Mouse (Mus musculus): ENCODE data around the gene Eid1. TPM values are rescaled to one million over a fixed set of nuclear protein-coding genes. Genes with fewer than 3 reads are reported as not detected.

Gene Eid1
- polyA plus RNA-seq, 1 experiment from 2014 or later: 160 TPM

Other genes with a start within 250 kb of the Eid1 start
- gene Gm9913, start 168.0 kb upstream of the Eid1 start, polyA plus RNA-seq (2014; fragmentation: Nextera tagmentation; extraction: Ambion mirVana): 0.39 and 0.66 TPM in 2 replicates
- 41.8 and 45.1 TPM in 2 replicates for gene Fbn1, start 165.1 kb upstream of the Eid1 start, polyA plus RNA-seq (2014; fragmentation: Nextera tagmentation; extraction: Ambion mirVana)
- gene Cep152, start 48.0 kb upstream of the Eid1 start, polyA plus RNA-seq (2014; fragmentation: Nextera tagmentation; extraction: Ambion mirVana): 6.3 and 6.8 TPM in 2 replicates
- gene Shc4, start 51.1 kb downstream of the Eid1 start, polyA plus RNA-seq (2014; fragmentation: Nextera tagmentation; extraction: Ambion mirVana): 2.5 and 2.6 TPM in 2 replicates
- 18.5 and 20.7 TPM in 2 replicates for gene Secisbp2l, start 109.8 kb downstream of the Eid1 start, polyA plus RNA-seq (2014; fragmentation: Nextera tagmentation; extraction: Ambion mirVana)
- gene Galk2, start 186.0 kb downstream of the Eid1 start, polyA plus RNA-seq (2014; fragmentation: Nextera tagmentation; extraction: Ambion mirVana): 46.0 and 48.2 TPM in 2 replicates
- gene Cops2, start 186.0 kb downstream of the Eid1 start, polyA plus RNA-seq (2014; fragmentation: Nextera tagmentation; extraction: Ambion mirVana): 70.9 and 77.8 TPM in 2 replicates